Mouse (Mus musculus): ENCODE results near the gene Aimp1. TPM values are rescaled to one million over a fixed set of nuclear protein-coding genes. Genes with fewer than 3 reads are reported as not detected.

The Aimp1 gene
- 15.0 and 17.4 TPM in 2 replicates for polyA plus RNA-seq (2012; rRNA removed)

- Histone ChIP-seq H3K27ac (ENCODE audit: control insufficient read depth, insufficient read depth, low read length) (peak within 1 kb of the TSS; percentile 74), H3K4me1 (replicated peaks; ENCODE audit: control insufficient read depth, insufficient read depth, low read length) (0 out of 2 replicates have a peak, but pooled peaks cover 2% of the 10 kb centered on the region), H3K36me3 (ENCODE audit: control insufficient read depth, insufficient read depth, low read length) (no peaks in the 10 kb centered on the region), H3K27me3 (ENCODE audit: control insufficient read depth, insufficient read depth, low read length) (no peaks in the 10 kb centered on the region), H3K4me3 (ENCODE audit: control insufficient read depth, insufficient read depth, low read length) (peak within 1 kb of the TSS; percentile 86)
- 0 out of 2 replicates have a peak, but pooled peaks have one; percentile 2 for TF ChIP-seq POLR2A (IDR thresholded peaks at IDR 0.05; ENCODE audit: control insufficient read depth, extremely low read depth, insufficient read depth, low read length, poor library complexity)
- TF ChIP-seq CTCF (IDR thresholded peaks at IDR 0.05; ENCODE audit: borderline replicate concordance, control insufficient read depth, extremely low read depth, insufficient read depth, low read length, poor library complexity), result no peak
- 2% methylated on average over 27 of the region's 27 CpGs for WGBS
- DNase-seq, result no peak
Measured at GRCm38 (mm10) chr3:132684231-132684928, at the start of gene Aimp1. Gene Aimp1, minus strand, starts transcription at chr3:132684370.

DNA sequence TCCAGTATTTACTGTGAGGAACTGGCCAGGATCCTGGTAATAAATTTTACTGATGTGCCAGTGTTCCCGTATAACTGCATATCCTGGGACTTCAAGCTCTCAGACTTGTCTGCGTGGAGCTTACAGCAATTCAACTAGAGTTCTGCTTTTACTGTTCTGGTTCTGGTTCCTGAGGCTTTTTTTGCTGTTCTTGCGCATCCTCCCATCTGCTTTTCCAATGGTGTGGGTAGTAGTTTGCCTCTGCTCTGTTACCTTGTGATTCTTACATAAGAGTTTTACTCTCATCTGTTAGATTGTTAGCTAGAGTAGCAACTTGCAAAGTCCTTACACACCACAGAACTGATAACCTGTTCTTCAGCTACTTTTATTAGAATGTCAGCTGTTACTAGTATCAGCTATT lies 40.2 kb upstream of the Aimp1 start:
- no peaks in the 10 kb centered on the region for H3K4me1 ChIP-seq (replicated peaks; ENCODE audit: control insufficient read depth, insufficient read depth, low read length)
- DNase-seq, result no peak
- no peak overlapping the region for H3K4me3 ChIP-seq (ENCODE audit: control insufficient read depth, insufficient read depth, low read length)
- no peaks in the 10 kb centered on the region for H3K27me3 ChIP-seq (ENCODE audit: control insufficient read depth, insufficient read depth, low read length)
- no peak overlapping the region for H3K27ac ChIP-seq (ENCODE audit: control insufficient read depth, insufficient read depth, low read length)
- H3K36me3 ChIP-seq (ENCODE audit: control insufficient read depth, insufficient read depth, low read length), result peaks cover 11% of the 10 kb centered on the region
- TF ChIP-seq CTCF (IDR thresholded peaks at IDR 0.05; ENCODE audit: borderline replicate concordance, control insufficient read depth, extremely low read depth, insufficient read depth, low read length, poor library complexity) (no peak), POLR2A (IDR thresholded peaks at IDR 0.05; ENCODE audit: control insufficient read depth, extremely low read depth, insufficient read depth, low read length, poor library complexity) (no peak)
- WGBS, result 98% methylated on average over 3 of the region's 3 CpGs

- no peak overlapping the region for H3K27ac ChIP-seq (ENCODE audit: control insufficient read depth, insufficient read depth, low read length)
- no peak for DNase-seq
- no peak for TF ChIP-seq POLR2A (IDR thresholded peaks at IDR 0.05; ENCODE audit: control insufficient read depth, extremely low read depth, insufficient read depth, low read length, poor library complexity)
- TF ChIP-seq CTCF (IDR thresholded peaks at IDR 0.05; ENCODE audit: borderline replicate concordance, control insufficient read depth, extremely low read depth, insufficient read depth, low read length, poor library complexity), result no peak
- no peak overlapping the region for H3K4me3 ChIP-seq (ENCODE audit: control insufficient read depth, insufficient read depth, low read length)
- 96% methylated on average over 4 of the region's 4 CpGs for WGBS
- H3K36me3 ChIP-seq (ENCODE audit: control insufficient read depth, insufficient read depth, low read length), result peaks cover 7% of the 10 kb centered on the region
- no peaks in the 10 kb centered on the region for H3K27me3 ChIP-seq (ENCODE audit: control insufficient read depth, insufficient read depth, low read length)
- H3K4me1 ChIP-seq (replicated peaks; ENCODE audit: control insufficient read depth, insufficient read depth, low read length), result no peaks in the 10 kb centered on the region
Measured at GRCm38 (mm10) chr3:132717316-132717715, 33.1 kb upstream of the Aimp1 start.

GRCm38 (mm10) chr3:132713913-132714312 lies 29.7 kb upstream of the Aimp1 start:
- no peaks in the 10 kb centered on the region for H3K4me1 ChIP-seq (replicated peaks; ENCODE audit: control insufficient read depth, insufficient read depth, low read length)
- 92% methylated on average over 5 of the region's 5 CpGs for WGBS
- H3K27ac ChIP-seq (ENCODE audit: control insufficient read depth, insufficient read depth, low read length), result no peak overlapping the region
- TF ChIP-seq POLR2A (IDR thresholded peaks at IDR 0.05; ENCODE audit: control insufficient read depth, extremely low read depth, insufficient read depth, low read length, poor library complexity), result no peak
- no peak for TF ChIP-seq CTCF (IDR thresholded peaks at IDR 0.05; ENCODE audit: borderline replicate concordance, control insufficient read depth, extremely low read depth, insufficient read depth, low read length, poor library complexity)
- H3K4me3 ChIP-seq (ENCODE audit: control insufficient read depth, insufficient read depth, low read length), result no peak overlapping the region
- no peaks in the 10 kb centered on the region for H3K36me3 ChIP-seq (ENCODE audit: control insufficient read depth, insufficient read depth, low read length)
- H3K27me3 ChIP-seq (ENCODE audit: control insufficient read depth, insufficient read depth, low read length), result no peaks in the 10 kb centered on the region
- no peak for DNase-seq

DNA sequence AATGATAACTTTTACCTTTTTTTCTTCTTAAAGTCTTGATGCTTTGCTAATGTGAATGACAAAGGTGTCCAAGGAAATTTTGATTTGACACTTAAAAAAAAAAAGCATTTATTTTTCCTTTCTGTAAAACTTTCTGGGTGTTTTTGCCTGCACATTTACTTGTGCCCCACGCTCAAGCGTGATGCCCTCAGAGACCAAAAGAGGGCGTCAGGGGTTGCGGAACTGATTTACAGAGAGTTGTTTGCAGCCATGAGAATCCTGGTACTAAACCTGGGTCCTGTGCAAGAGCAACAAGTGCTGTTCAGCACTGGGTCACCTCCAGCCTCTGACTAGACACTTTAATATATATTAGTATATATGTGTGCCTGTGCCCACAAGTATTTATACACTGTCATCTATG lies 22.8 kb upstream of the Aimp1 start:
- Histone ChIP-seq H3K36me3 (ENCODE audit: control insufficient read depth, insufficient read depth, low read length) (no peaks in the 10 kb centered on the region), H3K4me1 (replicated peaks; ENCODE audit: control insufficient read depth, insufficient read depth, low read length) (no peaks in the 10 kb centered on the region), H3K27ac (ENCODE audit: control insufficient read depth, insufficient read depth, low read length) (no peak overlapping the region), H3K4me3 (ENCODE audit: control insufficient read depth, insufficient read depth, low read length) (no peak overlapping the region), H3K27me3 (ENCODE audit: control insufficient read depth, insufficient read depth, low read length) (no peaks in the 10 kb centered on the region)
- 98% methylated on average over 4 of the region's 4 CpGs for WGBS
- DNase-seq, result no peak
- TF ChIP-seq POLR2A (IDR thresholded peaks at IDR 0.05; ENCODE audit: control insufficient read depth, extremely low read depth, insufficient read depth, low read length, poor library complexity) (no peak), CTCF (IDR thresholded peaks at IDR 0.05; ENCODE audit: borderline replicate concordance, control insufficient read depth, extremely low read depth, insufficient read depth, low read length, poor library complexity) (no peak)

DNA sequence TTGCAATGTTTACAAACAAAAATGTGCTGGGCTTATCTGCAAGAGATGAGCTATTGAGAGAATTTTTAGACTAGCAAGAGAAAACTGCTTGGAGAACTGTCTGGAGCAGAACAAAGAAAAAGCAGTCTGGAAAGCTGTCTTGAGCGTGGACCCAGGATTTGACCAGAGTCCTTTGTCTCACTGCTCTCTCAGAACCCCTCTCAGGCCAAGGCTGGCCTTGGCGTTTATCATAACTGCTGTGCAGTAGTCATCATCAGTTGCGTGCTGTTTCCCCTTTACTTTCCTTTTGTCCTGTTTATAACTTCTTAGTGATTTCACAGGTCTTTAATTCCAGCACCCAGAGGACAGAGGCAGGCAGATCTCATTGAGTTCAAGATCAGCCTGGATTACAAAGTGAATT lies 20.0 kb upstream of the Aimp1 start:
- no peaks in the 10 kb centered on the region for H3K4me1 ChIP-seq (replicated peaks; ENCODE audit: control insufficient read depth, insufficient read depth, low read length)
- no peak overlapping the region for H3K4me3 ChIP-seq (ENCODE audit: control insufficient read depth, insufficient read depth, low read length)
- no peak for DNase-seq
- H3K27ac ChIP-seq (ENCODE audit: control insufficient read depth, insufficient read depth, low read length), result no peak overlapping the region
- 100% methylated on average over 3 of the region's 3 CpGs for WGBS
- TF ChIP-seq CTCF (IDR thresholded peaks at IDR 0.05; ENCODE audit: borderline replicate concordance, control insufficient read depth, extremely low read depth, insufficient read depth, low read length, poor library complexity) (no peak), POLR2A (IDR thresholded peaks at IDR 0.05; ENCODE audit: control insufficient read depth, extremely low read depth, insufficient read depth, low read length, poor library complexity) (no peak)
- no peaks in the 10 kb centered on the region for H3K36me3 ChIP-seq (ENCODE audit: control insufficient read depth, insufficient read depth, low read length)
- H3K27me3 ChIP-seq (ENCODE audit: control insufficient read depth, insufficient read depth, low read length), result no peaks in the 10 kb centered on the region
